Mouse (Mus musculus) limb, embryonic 13.5 days (tissue): Measurements from ENCODE around the gene Tmcc3. TPM values are rescaled to one million over a fixed set of nuclear protein-coding genes. Genes with fewer than 3 reads are reported as not detected.

Experiments used
- ATAC-seq: fragments of 200-750 bp; cut with Nextera tagmentation; 2 replicates; pipeline ENCODE4 v1.8.0; 2017; ENCODE audit warnings: low read depth, moderate number of reproducible peaks, moderate TSS enrichment; ENCODE audit not compliant: low FRiP score
- H3K27ac ChIP-seq: fragments of 300-500 bp; sonication (generic); 2 replicates; pipeline ENCODE4 v1.5.1; 2015; ENCODE audit warnings: inconsistent platforms, mild to moderate bottlenecking, moderate library complexity
- H3K27me3 ChIP-seq: fragments of 300-500 bp; sonication (generic); 2 replicates; pipeline ENCODE4 v1.6.1; 2015; ENCODE audit warnings: mild to moderate bottlenecking, inconsistent platforms
- H3K36me3 ChIP-seq: fragments of 300-500 bp; sonication (generic); 2 replicates; pipeline ENCODE4 v1.6.1; 2015; ENCODE audit warnings: inconsistent platforms, mild to moderate bottlenecking, moderate library complexity
- H3K4me1 ChIP-seq: fragments of 300-500 bp; sonication (generic); 2 replicates; pipeline ENCODE4 v1.6.1; 2015; ENCODE audit warnings: inconsistent platforms
- H3K4me2 ChIP-seq: fragments of 300-500 bp; sonication (generic); replicated peaks from 2 replicates; pipeline ENCODE4 v1.6.1; 2015; ENCODE audit warnings: inconsistent platforms, mild to moderate bottlenecking, moderate library complexity
- H3K4me3 ChIP-seq: fragments of 300-500 bp; sonication (generic); 2 replicates; pipeline ENCODE4 v1.5.1; 2015; ENCODE audit warnings: moderate library complexity, mild to moderate bottlenecking, inconsistent platforms
- H3K9ac ChIP-seq: fragments of 300-500 bp; sonication (generic); 2 replicates; pipeline ENCODE4 v1.6.1; 2015; ENCODE audit warnings: mild to moderate bottlenecking, inconsistent platforms
- H3K9me3 ChIP-seq: fragments of 300-500 bp; sonication (generic); 2 replicates; pipeline ENCODE4 v1.6.1; 2016; ENCODE audit warnings: inconsistent platforms
- WGBS: fragments of 180-500 bp; shearing (Covaris S2); methylation state at CpG from one replicate; pipeline ENCODE4 v1.1.7; 2015; 5-methylcytosine and 5-hydroxymethylcytosine counted together
- polyA plus RNA-seq: library from polyadenylated mRNA; unstranded; fragments of >200 nt; fragmentation: Nextera tagmentation; extraction: Ambion mirVana; gene quantifications from 2 replicates; pipeline ENCODE4 v1.2.1, GENCODE M21; 2015

Tmcc3 gene
- polyA plus RNA-seq, 1 experiment from 2014 or later: 15.4 TPM

GRCm38 (mm10) chr10:94551924-94552523 lies 240.3 kb downstream of the Tmcc3 start:
- Histone ChIP-seq H3K9ac (no peak overlapping the region), H3K36me3 (no peaks in the 10 kb centered on the region), H3K4me1 (peaks cover 20% of the 10 kb centered on the region), H3K9me3 (no peaks in the 10 kb centered on the region), H3K27me3 (no peaks in the 10 kb centered on the region), H3K4me2 (no peak overlapping the region), H3K4me3 (no peak overlapping the region), H3K27ac (no peak overlapping the region)
- 80% methylated on average over 7 of the region's 7 CpGs for WGBS
- no peak for ATAC-seq

DNA sequence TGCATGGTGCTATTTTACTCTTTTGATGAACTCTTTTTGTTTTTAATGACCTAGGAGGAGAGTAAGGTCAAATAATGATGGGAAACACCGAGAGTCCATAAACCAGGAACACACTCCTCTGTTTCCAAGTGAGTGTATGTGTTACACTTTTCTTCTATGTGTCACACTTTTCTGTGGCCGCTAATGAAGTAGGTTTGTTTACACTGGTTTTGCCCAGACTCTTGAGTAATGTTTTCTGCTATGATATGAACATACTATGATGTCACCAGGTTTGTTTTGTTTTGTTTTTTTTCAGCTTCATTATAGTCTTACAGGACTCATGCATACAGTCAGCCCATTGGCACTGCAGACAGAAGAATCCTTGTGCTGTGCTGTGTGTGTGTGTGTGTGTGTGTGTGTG lies 243.6 kb downstream of the Tmcc3 start:
- Histone ChIP-seq H3K9ac (no peak overlapping the region), H3K4me2 (no peak overlapping the region), H3K4me3 (no peak overlapping the region), H3K9me3 (no peaks in the 10 kb centered on the region), H3K4me1 (peaks cover 15% of the 10 kb centered on the region), H3K36me3 (no peaks in the 10 kb centered on the region), H3K27me3 (no peaks in the 10 kb centered on the region), H3K27ac (no peak overlapping the region)
- 77% methylated on average over 2 of the region's 2 CpGs for WGBS
- no peak for ATAC-seq

DNA sequence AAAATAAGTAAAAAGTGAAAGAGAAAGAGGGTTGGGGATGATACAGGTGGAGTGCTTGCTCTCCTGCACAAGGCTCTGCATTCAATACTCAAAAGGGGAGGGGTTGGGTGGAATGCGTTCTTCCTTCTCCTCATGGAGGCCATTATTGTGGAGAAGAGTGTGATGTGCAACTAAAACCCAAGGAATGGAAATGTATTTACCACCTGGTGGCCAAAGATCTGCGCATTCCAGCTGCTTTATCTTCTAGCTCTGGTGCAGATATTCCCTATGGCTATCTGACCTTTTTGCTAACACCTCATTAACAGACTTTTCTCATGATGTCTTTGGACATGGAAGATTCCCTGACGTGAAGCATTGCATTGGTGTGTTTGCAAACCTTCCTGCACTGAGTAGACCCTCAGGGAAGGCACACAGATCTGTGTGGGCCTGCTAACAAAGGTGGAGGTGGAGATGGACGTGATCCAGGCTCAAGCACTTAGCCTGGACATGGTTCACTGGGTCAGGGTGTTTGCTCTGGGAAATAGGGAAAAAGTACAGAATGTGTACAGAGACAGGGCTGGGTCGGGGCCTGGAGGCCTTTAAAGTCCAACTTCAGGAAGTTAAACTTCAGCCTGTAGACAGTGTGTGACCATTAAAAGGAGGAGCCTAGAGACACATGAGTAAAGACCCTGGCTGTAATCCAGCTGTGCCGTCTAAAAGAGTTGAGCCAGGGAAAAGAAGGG lies 245.8 kb downstream of the Tmcc3 start:
- Histone ChIP-seq H3K36me3 (no peaks in the 10 kb centered on the region), H3K4me2 (no peak overlapping the region), H3K4me1 (no peaks in the 10 kb centered on the region), H3K9ac (no peak overlapping the region), H3K4me3 (no peak overlapping the region), H3K9me3 (no peaks in the 10 kb centered on the region), H3K27ac (no peak overlapping the region; the same call in 1 of the 2 replicates), H3K27me3 (no peaks in the 10 kb centered on the region)
- WGBS: 57% methylated on average over 6 of the region's 6 CpGs
- peak; percentile 76 for ATAC-seq

DNA sequence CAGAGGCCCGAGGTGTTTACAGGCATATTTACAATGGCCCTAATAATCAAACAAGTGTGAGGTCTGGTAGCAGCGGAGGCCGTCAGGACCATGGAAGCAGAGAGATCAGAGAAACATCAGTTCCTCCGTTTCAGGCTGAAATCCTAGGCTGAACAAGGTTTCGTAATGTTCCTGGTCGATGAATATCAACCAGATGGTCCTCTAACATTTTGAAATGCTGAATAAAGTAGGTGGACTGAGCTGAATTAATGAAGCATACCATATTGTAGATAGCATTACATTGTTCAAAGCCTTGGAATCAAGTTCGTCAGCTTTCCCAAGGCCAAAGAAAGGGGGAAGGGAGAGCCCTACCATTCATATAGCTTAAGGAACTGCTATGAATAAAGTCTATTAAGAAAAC lies 247.1 kb downstream of the Tmcc3 start:
- ATAC-seq: no peak
- Histone ChIP-seq H3K9me3 (no peaks in the 10 kb centered on the region), H3K4me1 (no peaks in the 10 kb centered on the region), H3K4me2 (no peak overlapping the region), H3K9ac (no peak overlapping the region), H3K27ac (no peak overlapping the region), H3K4me3 (no peak overlapping the region), H3K27me3 (no peaks in the 10 kb centered on the region), H3K36me3 (no peaks in the 10 kb centered on the region)
- WGBS: 63% methylated on average over 7 of the region's 7 CpGs

- H3K4me3 ChIP-seq: no peak overlapping the region
- no peak overlapping the region for H3K4me2 ChIP-seq
- no peaks in the 10 kb centered on the region for H3K36me3 ChIP-seq
- H3K27ac ChIP-seq: no peak overlapping the region
- peaks cover 10% of the 10 kb centered on the region; the same call in 1 of the 2 replicates for H3K4me1 ChIP-seq
- 87% methylated on average over 7 of the region's 7 CpGs for WGBS
- no peak for ATAC-seq
- H3K9me3 ChIP-seq: no peaks in the 10 kb centered on the region
- no peak overlapping the region for H3K9ac ChIP-seq
- no peaks in the 10 kb centered on the region for H3K27me3 ChIP-seq
Measured at GRCm38 (mm10) chr10:94561351-94561750, 249.6 kb downstream of the Tmcc3 start.

- no peaks in the 10 kb centered on the region for H3K9me3 ChIP-seq
- 26% methylated on average over 1 of the region's 1 CpGs for WGBS
- H3K4me2 ChIP-seq: no peak overlapping the region
- no peak overlapping the region for H3K9ac ChIP-seq
- no peak overlapping the region for H3K27ac ChIP-seq
- H3K36me3 ChIP-seq: no peaks in the 10 kb centered on the region
- no peaks in the 10 kb centered on the region for H3K27me3 ChIP-seq
- no peak overlapping the region for H3K4me3 ChIP-seq
- ATAC-seq: no peak
- H3K4me1 ChIP-seq: peaks cover 10% of the 10 kb centered on the region; the same call in 1 of the 2 replicates
Measured at GRCm38 (mm10) chr10:94562188-94562587, 250.4 kb downstream of the Tmcc3 start.

DNA sequence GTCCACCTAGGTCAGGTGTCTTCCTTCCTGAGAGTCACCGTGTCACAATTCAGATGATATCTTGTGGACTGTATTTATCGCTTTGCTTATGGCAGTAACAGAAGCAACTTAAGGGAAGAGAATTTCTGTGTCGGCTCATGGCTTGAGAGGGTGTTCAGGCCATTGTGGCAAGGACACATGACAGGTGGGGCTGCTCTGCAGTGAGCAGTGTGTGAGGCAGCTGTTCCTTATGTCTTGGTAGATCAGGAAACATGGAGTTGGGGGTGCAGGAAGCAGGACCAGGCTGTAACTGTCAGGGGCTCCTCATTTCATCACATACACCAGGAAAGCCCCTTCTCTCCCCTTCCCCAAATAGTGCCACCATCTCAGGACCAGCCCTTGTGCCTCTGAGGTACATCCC lies 251.2 kb downstream of the Tmcc3 start:
- Histone ChIP-seq H3K9ac (no peak overlapping the region), H3K27me3 (no peaks in the 10 kb centered on the region), H3K27ac (no peak overlapping the region), H3K4me2 (no peak overlapping the region), H3K4me3 (no peak overlapping the region), H3K4me1 (peaks cover 12% of the 10 kb centered on the region; the same call in 1 of the 2 replicates), H3K9me3 (no peaks in the 10 kb centered on the region), H3K36me3 (no peaks in the 10 kb centered on the region)
- ATAC-seq: no peak; the same call in 1 of the 2 replicates
- 86% methylated on average over 3 of the region's 3 CpGs for WGBS

GRCm38 (mm10) chr10:94565410-94566221 lies 253.9 kb downstream of the Tmcc3 start:
- WGBS: 50% methylated on average over 7 of the region's 7 CpGs
- peaks cover 12% of the 10 kb centered on the region; the same call in 1 of the 2 replicates for H3K4me1 ChIP-seq
- no peak overlapping the region for H3K27ac ChIP-seq
- no peak overlapping the region for H3K4me2 ChIP-seq
- H3K9ac ChIP-seq: no peak overlapping the region
- ATAC-seq: no peak
- H3K27me3 ChIP-seq: no peaks in the 10 kb centered on the region
- H3K4me3 ChIP-seq: no peak overlapping the region
- no peaks in the 10 kb centered on the region for H3K9me3 ChIP-seq
- no peaks in the 10 kb centered on the region for H3K36me3 ChIP-seq

- Histone ChIP-seq H3K9me3 (no peaks in the 10 kb centered on the region), H3K27me3 (no peaks in the 10 kb centered on the region), H3K9ac (no peak overlapping the region), H3K36me3 (no peaks in the 10 kb centered on the region), H3K27ac (no peak overlapping the region), H3K4me3 (no peak overlapping the region), H3K4me1 (peaks cover 12% of the 10 kb centered on the region; the same call in 1 of the 2 replicates), H3K4me2 (no peak overlapping the region)
- ATAC-seq: no peak
- 72% methylated on average over 21 of the region's 21 CpGs for WGBS
Measured at GRCm38 (mm10) chr10:94566222-94566868, 254.6 kb downstream of the Tmcc3 start.

- Histone ChIP-seq H3K27me3 (no peaks in the 10 kb centered on the region), H3K36me3 (no peaks in the 10 kb centered on the region), H3K27ac (no peak overlapping the region), H3K4me3 (no peak overlapping the region), H3K9me3 (no peaks in the 10 kb centered on the region), H3K4me1 (peaks cover 12% of the 10 kb centered on the region; the same call in 1 of the 2 replicates), H3K4me2 (no peak overlapping the region), H3K9ac (no peak overlapping the region)
- WGBS: 92% methylated on average over 6 of the region's 6 CpGs
- ATAC-seq: no peak
Measured at GRCm38 (mm10) chr10:94567251-94567650, 255.5 kb downstream of the Tmcc3 start.

DNA sequence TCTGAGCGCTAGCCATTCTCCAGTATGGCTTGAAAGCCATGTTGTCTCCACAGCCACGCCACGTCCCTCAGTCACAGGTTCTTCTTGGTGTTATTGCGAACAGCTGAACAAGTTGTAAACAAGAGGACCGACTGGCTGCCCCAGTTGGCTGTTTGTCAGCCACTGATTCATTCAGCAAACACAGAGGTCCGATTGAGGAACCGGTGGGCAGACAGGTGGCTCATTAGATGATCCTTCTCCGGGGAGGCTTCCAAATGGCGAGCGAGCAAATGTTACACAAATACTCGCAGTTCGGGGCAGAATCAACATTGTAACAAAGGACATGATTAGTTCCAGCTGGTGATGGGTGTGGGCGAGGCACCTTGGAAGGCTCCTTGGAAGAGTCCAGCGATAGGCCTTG lies 256.2 kb downstream of the Tmcc3 start:
- no peak for ATAC-seq
- no peaks in the 10 kb centered on the region for H3K9me3 ChIP-seq

GRCm38 (mm10) chr10:94568867-94569266 lies 257.1 kb downstream of the Tmcc3 start:
- Histone ChIP-seq H3K36me3 (no peaks in the 10 kb centered on the region), H3K4me2 (no peak overlapping the region), H3K27me3 (no peaks in the 10 kb centered on the region), H3K27ac (no peak overlapping the region), H3K9me3 (no peaks in the 10 kb centered on the region), H3K4me3 (no peak overlapping the region), H3K9ac (no peak overlapping the region), H3K4me1 (peaks cover 12% of the 10 kb centered on the region; the same call in 1 of the 2 replicates)
- no peak for ATAC-seq
- WGBS: 82% methylated on average over 7 of the region's 7 CpGs

More for the DNA sequence above, 256.2 kb downstream of the Tmcc3 start:
- Histone ChIP-seq H3K36me3 (no peaks in the 10 kb centered on the region), H3K27ac (no peak overlapping the region), H3K27me3 (no peaks in the 10 kb centered on the region), H3K4me2 (no peak overlapping the region), H3K4me3 (no peak overlapping the region), H3K4me1 (peaks cover 12% of the 10 kb centered on the region; the same call in 1 of the 2 replicates), H3K9ac (no peak overlapping the region)
- WGBS: 76% methylated on average over 14 of the region's 14 CpGs
